ENCODE assay signal across 9 mouse cellular contexts in the genomic region with DNA sequence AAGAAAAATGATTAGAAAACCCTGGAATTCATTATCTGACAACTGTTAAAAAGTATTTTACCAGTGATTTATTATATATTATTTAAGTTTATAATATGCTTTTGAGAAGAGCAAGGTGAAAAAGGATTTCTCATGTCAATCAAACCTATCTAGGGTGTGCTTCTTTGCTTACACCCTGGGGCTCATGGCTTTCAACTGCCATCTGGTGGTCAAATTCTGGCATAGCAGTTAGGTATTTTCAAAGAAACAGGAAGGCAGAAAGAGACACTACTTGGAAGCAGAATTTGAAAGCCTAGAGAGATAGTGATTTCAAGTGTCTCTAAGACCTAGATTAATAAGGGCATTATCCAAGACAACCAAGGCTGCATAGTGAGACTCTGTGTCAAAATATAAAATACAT.
DNase-seq lines count a peak whose midpoint lies in the region; ATAC-seq and TF ChIP-seq lines count a peak whose summit lies in the region.
"Had no signal": no experiment of that assay in that cellular context is flagged by ENCODE, and none has a peak within 500 bp of the region (broad histone marks: within the 10 kb centered on the region; RNA-seq: fewer than 3 reads in every experiment).

No protein-coding gene starts in this region.

- no peaks in the 10 kb centered on the region for H3K4me1 ChIP-seq in heart, embryonic 11.5 days (ENCODE audit: control insufficient read depth, insufficient read depth, low read length)
- no peaks in the 10 kb centered on the region for H3K4me1 ChIP-seq in thymus, adult 2 months (replicated peaks; ENCODE audit: control insufficient read depth, insufficient read depth, low read length)
- H3K4me1 ChIP-seq in stomach, postnatal 0 days (replicated peaks; ENCODE audit: control insufficient read depth, insufficient read depth): no peaks in the 10 kb centered on the region
- H3K4me1 ChIP-seq: embryonic facial prominence, embryonic 13.5 days had no signal

- DNase-seq in heart, adult 8-10 months (ENCODE audit: low spot score): peak; percentile 5
- DNase-seq in thymus, adult 2 months: peak; percentile 17
- DNase-seq in thymus, adult 18-20 months: no peak
- peak; percentile 1 to 8 for DNase-seq in cerebellum, postnatal 36 days
- peak; percentile 6 for DNase-seq in large intestine, adult 2 months (ENCODE audit: low read depth, low spot score)
- no peak for DNase-seq in stomach, postnatal 0 days (ENCODE audit: low spot score)
- no peak for DNase-seq in natural killer cell, adult 2 months (ENCODE audit: low spot score in 2 of 2)

- no peak overlapping the region for H3K27ac ChIP-seq in heart, embryonic 11.5 days (ENCODE audit: low read depth, low read length)
- no peak overlapping the region for H3K27ac ChIP-seq in thymus, adult 2 months (ENCODE audit: control insufficient read depth, insufficient read depth, low read length)
- no peak overlapping the region for H3K27ac ChIP-seq in stomach, postnatal 0 days (replicated peaks)
- H3K27ac ChIP-seq: embryonic facial prominence, embryonic 13.5 days had no signal

- no peak for TF ChIP-seq EP300 in stomach, postnatal 0 days (optimal IDR thresholded peaks at IDR 0.05)

- no peak for TF ChIP-seq CTCF in thymus, adult 2 months (IDR thresholded peaks at IDR 0.05; ENCODE audit: borderline replicate concordance, control insufficient read depth, extremely low read depth, insufficient read depth, low read length, poor library complexity)
- peak; percentile 79 for TF ChIP-seq CTCF in stomach, postnatal 0 days (IDR thresholded peaks at IDR 0.05; ENCODE audit: low read depth)

- no peaks in the 10 kb centered on the region for H3K9me3 ChIP-seq in heart, embryonic 11.5 days (replicated peaks; ENCODE audit: control insufficient read depth, low read length)
- H3K9me3 ChIP-seq in stomach, postnatal 0 days (ENCODE audit: control insufficient read depth, low read length): no peaks in the 10 kb centered on the region
- H3K9me3 ChIP-seq: embryonic facial prominence, embryonic 13.5 days had no signal

- no peak for ATAC-seq in heart, embryonic 11.5 days (replicated peaks; ENCODE audit: insufficient number of reproducible peaks, low FRiP score, low TSS enrichment)
- no peak for ATAC-seq in stomach, postnatal 0 days (ENCODE audit: low FRiP score, low TSS enrichment)

- TF ChIP-seq POLR2A in thymus, adult 2 months (IDR thresholded peaks at IDR 0.05; ENCODE audit: control insufficient read depth, extremely low read depth, insufficient read depth, low read length, poor library complexity): no peak

- H3K27me3 ChIP-seq in heart, embryonic 11.5 days (ENCODE audit: control insufficient read depth, insufficient read depth, low read length): no peaks in the 10 kb centered on the region
- H3K27me3 ChIP-seq in thymus, adult 2 months (ENCODE audit: control insufficient read depth, insufficient read depth, low read length): no peaks in the 10 kb centered on the region
- H3K27me3 ChIP-seq in stomach, postnatal 0 days (ENCODE audit: control insufficient read depth, insufficient read depth, low read length): no peaks in the 10 kb centered on the region
- H3K27me3 ChIP-seq: embryonic facial prominence, embryonic 13.5 days had no signal

- H3K36me3 ChIP-seq in heart, embryonic 11.5 days (ENCODE audit: control insufficient read depth, insufficient read depth, low read length): no peaks in the 10 kb centered on the region
- no peaks in the 10 kb centered on the region for H3K36me3 ChIP-seq in thymus, adult 2 months (ENCODE audit: control insufficient read depth, insufficient read depth, low read length)
- H3K36me3 ChIP-seq in stomach, postnatal 0 days (ENCODE audit: control insufficient read depth, insufficient read depth, low read length): no peaks in the 10 kb centered on the region
- H3K36me3 ChIP-seq: embryonic facial prominence, embryonic 13.5 days had no signal

- no peak overlapping the region for H3K4me2 ChIP-seq in heart, embryonic 11.5 days
- no peak overlapping the region for H3K4me2 ChIP-seq in stomach, postnatal 0 days (replicated peaks; ENCODE audit: low read depth)
- H3K4me2 ChIP-seq: embryonic facial prominence, embryonic 13.5 days had no signal

- H3K4me3 ChIP-seq in heart, embryonic 11.5 days (ENCODE audit: low read depth, low read length): no peak overlapping the region
- H3K4me3 ChIP-seq in thymus, adult 2 months (ENCODE audit: control insufficient read depth, insufficient read depth, low read length): no peak overlapping the region
- H3K4me3 ChIP-seq in stomach, postnatal 0 days (ENCODE audit: low read depth, low read length): no peak overlapping the region
- H3K4me3 ChIP-seq: embryonic facial prominence, embryonic 13.5 days had no signal

- no peak overlapping the region for H3K9ac ChIP-seq in heart, embryonic 11.5 days (ENCODE audit: low read depth, low read length)
- H3K9ac ChIP-seq in stomach, postnatal 0 days (ENCODE audit: low read length): no peak overlapping the region
- H3K9ac ChIP-seq: embryonic facial prominence, embryonic 13.5 days had no signal

Comparison
In these comparisons a context has a peak if more than half of its experiments do, and no peak if none do; other contexts are left out.
1. DNase-seq: peak in heart, adult 8-10 months (single experiment), thymus, adult 2 months (single experiment), cerebellum, postnatal 36 days (2 of 2) and large intestine, adult 2 months (single experiment); none in thymus, adult 18-20 months (0 of 2), stomach, postnatal 0 days (single experiment) and natural killer cell, adult 2 months (0 of 2).